Mouse (Mus musculus): ENCODE data around the gene Ins2. TPM values are rescaled to one million over a fixed set of nuclear protein-coding genes. Genes with fewer than 3 reads are reported as not detected.

Gene Ins2
- not detected in 2 replicates for polyA plus RNA-seq (2016; fragmentation: Nextera tagmentation; extraction: Ambion mirVana)

- Histone ChIP-seq H3K4me3 (no peak within 1 kb of the TSS), H3K27me3 (ENCODE audit: poor library complexity, severe bottlenecking) (no peaks in the 10 kb centered on the region), H3K4me1 (no peaks in the 10 kb centered on the region), H3K36me3 (replicated peaks) (no peaks in the 10 kb centered on the region), H3K27ac (no peak within 1 kb of the TSS), H3K9me3 (no peaks in the 10 kb centered on the region)
- DNase-seq (ENCODE audit: extremely low spot score, low spot score) = no peak
- WGBS = 90% methylated on average over 1 of the region's 1 CpGs
Measured at GRCm38 (mm10) chr7:142743281-142743680, at the start of gene Ins2. TSS of gene Ins2 (minus strand) at chr7:142743381.

GRCm38 (mm10) chr7:142792650-142793275 lies 49.6 kb upstream of the Ins2 start:
- Histone ChIP-seq H3K4me1 (peaks cover 33% of the 10 kb centered on the region), H3K27me3 (ENCODE audit: poor library complexity, severe bottlenecking) (no peaks in the 10 kb centered on the region), H3K36me3 (replicated peaks) (no peaks in the 10 kb centered on the region), H3K27ac (peak overlapping the region; percentile 83), H3K4me3 (no peak overlapping the region), H3K9me3 (no peaks in the 10 kb centered on the region)
- DNase-seq (ENCODE audit: extremely low spot score, low spot score) = peak; percentile 29
- 30% methylated on average over 1 of the region's 1 CpGs for WGBS

- DNase-seq (ENCODE audit: extremely low spot score, low spot score) = no peak
- 0 out of 2 replicates have a peak overlapping the region, but pooled peaks have one; percentile 20 for H3K27ac ChIP-seq
Measured at GRCm38 (mm10) chr7:142789667-142790066, 46.5 kb upstream of the Ins2 start.

GRCm38 (mm10) chr7:142737772-142738171 lies 5.4 kb downstream of the Ins2 start:
- Histone ChIP-seq H3K4me3 (no peak overlapping the region), H3K36me3 (replicated peaks) (no peaks in the 10 kb centered on the region), H3K27ac (no peak overlapping the region), H3K4me1 (no peaks in the 10 kb centered on the region), H3K9me3 (no peaks in the 10 kb centered on the region), H3K27me3 (ENCODE audit: poor library complexity, severe bottlenecking) (no peaks in the 10 kb centered on the region)
- peak; percentile 42 for DNase-seq (ENCODE audit: extremely low spot score, low spot score)
- WGBS = 10% methylated on average over 3 of the region's 3 CpGs

More at GRCm38 (mm10) chr7:142789667-142790066, 46.5 kb upstream of the Ins2 start:
- WGBS = 80% methylated on average over 9 of the region's 9 CpGs
- no peaks in the 10 kb centered on the region for H3K36me3 ChIP-seq (replicated peaks)
- no peaks in the 10 kb centered on the region for H3K27me3 ChIP-seq (ENCODE audit: poor library complexity, severe bottlenecking)
- peaks cover 33% of the 10 kb centered on the region for H3K4me1 ChIP-seq
- H3K9me3 ChIP-seq = no peaks in the 10 kb centered on the region
- H3K4me3 ChIP-seq = no peak overlapping the region

- no peak for DNase-seq (ENCODE audit: extremely low spot score, low spot score)
- 76% methylated on average over 1 of the region's 1 CpGs for WGBS
- Histone ChIP-seq H3K36me3 (replicated peaks) (no peaks in the 10 kb centered on the region), H3K9me3 (no peaks in the 10 kb centered on the region), H3K27ac (no peak overlapping the region), H3K4me3 (no peak overlapping the region), H3K27me3 (ENCODE audit: poor library complexity, severe bottlenecking) (no peaks in the 10 kb centered on the region), H3K4me1 (no peaks in the 10 kb centered on the region)
Measured at GRCm38 (mm10) chr7:142736943-142737490, 6.2 kb downstream of the Ins2 start.

GRCm38 (mm10) chr7:142725973-142726372 lies 17.2 kb downstream of the Ins2 start:
- no peak overlapping the region for H3K4me3 ChIP-seq
- H3K4me1 ChIP-seq = no peaks in the 10 kb centered on the region
- H3K36me3 ChIP-seq (replicated peaks) = no peaks in the 10 kb centered on the region
- H3K27me3 ChIP-seq (ENCODE audit: poor library complexity, severe bottlenecking) = no peaks in the 10 kb centered on the region
- 62% methylated on average over 3 of the region's 3 CpGs for WGBS
- H3K9me3 ChIP-seq = no peaks in the 10 kb centered on the region
- DNase-seq (ENCODE audit: extremely low spot score, low spot score) = peak; percentile 14
- no peak overlapping the region for H3K27ac ChIP-seq

GRCm38 (mm10) chr7:142720725-142721124 lies 22.5 kb downstream of the Ins2 start:
- DNase-seq (ENCODE audit: extremely low spot score, low spot score) = peak; percentile 36
- WGBS = 4% methylated on average over 2 of the region's 2 CpGs
- H3K36me3 ChIP-seq (replicated peaks) = no peaks in the 10 kb centered on the region
- H3K4me1 ChIP-seq = no peaks in the 10 kb centered on the region
- no peaks in the 10 kb centered on the region for H3K9me3 ChIP-seq
- no peaks in the 10 kb centered on the region for H3K27me3 ChIP-seq (ENCODE audit: poor library complexity, severe bottlenecking)
- H3K4me3 ChIP-seq = no peak overlapping the region
- H3K27ac ChIP-seq = 0 out of 2 replicates have a peak overlapping the region, but pooled peaks have one; percentile 11

GRCm38 (mm10) chr7:142714783-142715498 lies 28.2 kb downstream of the Ins2 start:
- Histone ChIP-seq H3K9me3 (no peaks in the 10 kb centered on the region), H3K36me3 (replicated peaks) (no peaks in the 10 kb centered on the region), H3K27me3 (ENCODE audit: poor library complexity, severe bottlenecking) (no peaks in the 10 kb centered on the region), H3K4me1 (peaks cover 5% of the 10 kb centered on the region), H3K4me3 (peak overlapping the region; percentile 41), H3K27ac (peak overlapping the region; percentile 83)
- peak; percentile 53 for DNase-seq (ENCODE audit: extremely low spot score, low spot score)
- 14% methylated on average over 8 of the region's 8 CpGs for WGBS

- H3K27me3 ChIP-seq (ENCODE audit: poor library complexity, severe bottlenecking) = no peaks in the 10 kb centered on the region
- no peaks in the 10 kb centered on the region for H3K4me1 ChIP-seq
- H3K36me3 ChIP-seq (replicated peaks) = no peaks in the 10 kb centered on the region
- no peaks in the 10 kb centered on the region for H3K9me3 ChIP-seq
- H3K27ac ChIP-seq = no peak overlapping the region
- no peak overlapping the region for H3K4me3 ChIP-seq
- WGBS = 76% methylated on average over 2 of the region's 2 CpGs
- DNase-seq (ENCODE audit: extremely low spot score, low spot score) = no peak
Measured at GRCm38 (mm10) chr7:142706873-142707272, 36.3 kb downstream of the Ins2 start.

- H3K4me3 ChIP-seq = no peak overlapping the region
- 70% methylated on average over 5 of the region's 5 CpGs for WGBS
- no peaks in the 10 kb centered on the region for H3K4me1 ChIP-seq
- H3K9me3 ChIP-seq = no peaks in the 10 kb centered on the region
- no peaks in the 10 kb centered on the region for H3K36me3 ChIP-seq (replicated peaks)
- H3K27ac ChIP-seq = no peak overlapping the region
- no peaks in the 10 kb centered on the region for H3K27me3 ChIP-seq (ENCODE audit: poor library complexity, severe bottlenecking)
- no peak for DNase-seq (ENCODE audit: extremely low spot score, low spot score)
Measured at GRCm38 (mm10) chr7:142699334-142699860, 43.8 kb downstream of the Ins2 start.

- peaks cover 6% of the 10 kb centered on the region; the same call in 1 of the 2 replicates for H3K27me3 ChIP-seq (ENCODE audit: poor library complexity, severe bottlenecking)
- no peaks in the 10 kb centered on the region for H3K4me1 ChIP-seq
- H3K27ac ChIP-seq = no peak overlapping the region
- 89% methylated on average over 3 of the region's 3 CpGs for WGBS
- H3K4me3 ChIP-seq = no peak overlapping the region
- H3K9me3 ChIP-seq = no peaks in the 10 kb centered on the region
- DNase-seq (ENCODE audit: extremely low spot score, low spot score) = no peak
- H3K36me3 ChIP-seq (replicated peaks) = no peaks in the 10 kb centered on the region
Measured at GRCm38 (mm10) chr7:142678611-142679010, 64.6 kb downstream of the Ins2 start.

- 11% methylated on average over 3 of the region's 3 CpGs for WGBS
- peak; percentile 53 for DNase-seq (ENCODE audit: extremely low spot score, low spot score)
Measured at GRCm38 (mm10) chr7:142675644-142676043, 67.5 kb downstream of the Ins2 start.

GRCm38 (mm10) chr7:142675141-142675540 lies 68.0 kb downstream of the Ins2 start:
- Histone ChIP-seq H3K4me3 (no peak overlapping the region), H3K27ac (no peak overlapping the region), H3K9me3 (peaks cover 20% of the 10 kb centered on the region), H3K4me1 (no peaks in the 10 kb centered on the region), H3K36me3 (replicated peaks) (no peaks in the 10 kb centered on the region), H3K27me3 (ENCODE audit: poor library complexity, severe bottlenecking) (peaks cover 6% of the 10 kb centered on the region; the same call in 1 of the 2 replicates)
- DNase-seq (ENCODE audit: extremely low spot score, low spot score) = no peak
- WGBS = 79% methylated on average over 6 of the region's 6 CpGs

More at GRCm38 (mm10) chr7:142675644-142676043, 67.5 kb downstream of the Ins2 start:
- H3K4me1 ChIP-seq = no peaks in the 10 kb centered on the region
- no peaks in the 10 kb centered on the region for H3K36me3 ChIP-seq (replicated peaks)
- H3K4me3 ChIP-seq = no peak overlapping the region
- H3K9me3 ChIP-seq = peaks cover 15% of the 10 kb centered on the region
- no peak overlapping the region for H3K27ac ChIP-seq
- H3K27me3 ChIP-seq (ENCODE audit: poor library complexity, severe bottlenecking) = peaks cover 6% of the 10 kb centered on the region; the same call in 1 of the 2 replicates

Data from forebrain, embryonic 10.5 days (tissue).